Mouse (Mus musculus): ENCODE measurements at regions not wholly inside any gene's neighbourhood (a gene's known extent, or its start where the extent isn't known, plus 50 kb on each side); places are given as distances from the start of the nearest gene placed in this dataset.

- ATAC-seq (ENCODE audit: low FRiP score, low read depth), result peak; percentile 54; the same call in 1 of the 2 replicates
- no peaks in the 10 kb centered on the region for H3K4me1 ChIP-seq (replicated peaks)
- no peak overlapping the region for H3K4me3 ChIP-seq
- no peak overlapping the region for H3K4me2 ChIP-seq
- H3K27me3 ChIP-seq, result no peaks in the 10 kb centered on the region
- H3K27ac ChIP-seq (replicated peaks), result no peak overlapping the region
- H3K36me3 ChIP-seq, result no peaks in the 10 kb centered on the region
- H3K9me3 ChIP-seq, result no peaks in the 10 kb centered on the region
- 43% methylated on average over 1 of the region's 1 CpGs for WGBS
- no peak overlapping the region for H3K9ac ChIP-seq
Measured at GRCm38 (mm10) chr10:51056950-51057349, 162.4 kb downstream of the Sim1 start.

DNA sequence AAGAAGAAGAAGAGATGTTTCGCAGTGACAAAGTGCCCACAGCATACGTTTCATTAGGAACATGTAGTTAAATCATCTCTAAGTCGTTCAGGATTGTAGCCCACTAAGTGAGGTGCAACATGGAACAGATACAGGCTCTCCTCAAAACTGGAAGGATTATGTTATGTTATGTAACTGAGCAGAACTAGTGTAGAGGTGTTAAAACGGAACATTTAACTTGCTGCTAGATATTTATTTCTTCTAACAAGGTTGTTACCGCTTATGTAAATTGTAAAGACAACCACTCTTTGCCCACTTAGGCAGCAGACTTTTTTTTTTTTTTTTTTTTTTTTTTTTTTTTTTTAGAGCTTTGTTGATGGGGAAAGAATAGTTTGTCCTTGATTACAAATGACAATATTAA is 163.8 kb downstream of the Sim1 start:
- Histone ChIP-seq H3K27ac (replicated peaks) (no peak overlapping the region), H3K9ac (no peak overlapping the region), H3K4me1 (replicated peaks) (no peaks in the 10 kb centered on the region), H3K4me3 (no peak overlapping the region), H3K27me3 (no peaks in the 10 kb centered on the region), H3K9me3 (no peaks in the 10 kb centered on the region), H3K4me2 (no peak overlapping the region), H3K36me3 (no peaks in the 10 kb centered on the region)
- ATAC-seq (ENCODE audit: low FRiP score, low read depth), result no peak
- 92% methylated on average over 5 of the region's 5 CpGs for WGBS

DNA sequence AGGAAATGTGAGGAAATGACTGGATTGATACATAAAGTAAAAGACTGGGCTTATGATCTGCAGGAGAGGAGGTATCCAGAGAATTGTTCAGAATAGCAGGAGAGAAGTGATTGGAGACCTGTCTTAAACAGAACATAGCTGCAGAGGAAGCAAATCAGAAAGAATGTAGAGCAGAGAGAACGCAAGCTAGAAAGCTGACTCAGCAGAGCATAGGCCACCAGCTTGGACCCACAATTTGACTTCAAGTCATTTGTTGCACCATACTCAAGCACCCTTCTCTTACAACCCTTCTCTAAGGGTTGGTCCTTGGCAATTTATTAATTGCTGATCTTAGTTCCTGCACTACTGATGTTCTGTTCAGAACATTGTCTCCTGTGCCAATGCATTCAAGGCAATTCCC is 207.0 kb downstream of the Sim1 start:
- no peaks in the 10 kb centered on the region for H3K36me3 ChIP-seq
- no peak overlapping the region for H3K27ac ChIP-seq (replicated peaks)
- no peak overlapping the region for H3K4me3 ChIP-seq
- no peak for ATAC-seq (ENCODE audit: low FRiP score, low read depth)
- WGBS, result 90% methylated on average over 1 of the region's 1 CpGs
- no peak overlapping the region for H3K4me2 ChIP-seq
- H3K9me3 ChIP-seq, result no peaks in the 10 kb centered on the region
- no peaks in the 10 kb centered on the region for H3K4me1 ChIP-seq (replicated peaks)
- H3K27me3 ChIP-seq, result no peaks in the 10 kb centered on the region
- H3K9ac ChIP-seq, result no peak overlapping the region

- Histone ChIP-seq H3K27me3 (0 out of 2 replicates have a peak, but pooled peaks cover 5% of the 10 kb centered on the region), H3K4me2 (no peak overlapping the region), H3K9ac (no peak overlapping the region), H3K36me3 (no peaks in the 10 kb centered on the region), H3K4me3 (no peak overlapping the region), H3K27ac (replicated peaks) (no peak overlapping the region), H3K9me3 (no peaks in the 10 kb centered on the region), H3K4me1 (replicated peaks) (peaks cover 10% of the 10 kb centered on the region)
- no peak for ATAC-seq (ENCODE audit: low FRiP score, low read depth)
Measured at GRCm38 (mm10) chr10:51151833-51152232, 257.3 kb downstream of the Sim1 start.

- Histone ChIP-seq H3K9me3 (no peaks in the 10 kb centered on the region), H3K9ac (0 out of 2 replicates have a peak overlapping the region, but pooled peaks have one; percentile 16), H3K27me3 (0 out of 2 replicates have a peak, but pooled peaks cover 5% of the 10 kb centered on the region), H3K4me1 (replicated peaks) (peaks cover 10% of the 10 kb centered on the region), H3K4me2 (peak overlapping the region; percentile 60), H3K36me3 (no peaks in the 10 kb centered on the region), H3K4me3 (peak overlapping the region; percentile 33), H3K27ac (replicated peaks) (no peak overlapping the region)
- ATAC-seq (ENCODE audit: low FRiP score, low read depth), result peak; percentile 95
- 6% methylated on average over 13 of the region's 13 CpGs for WGBS
Measured at GRCm38 (mm10) chr10:51153484-51153985, 259.0 kb downstream of the Sim1 start.

GRCm38 (mm10) chr10:51154016-51154415 is 259.5 kb downstream of the Sim1 start:
- WGBS, result 38% methylated on average over 2 of the region's 2 CpGs
- no peak overlapping the region for H3K9ac ChIP-seq
- peaks cover 10% of the 10 kb centered on the region for H3K4me1 ChIP-seq (replicated peaks)
- ATAC-seq (ENCODE audit: low FRiP score, low read depth), result peak; percentile 5; the same call in 1 of the 2 replicates
- no peak overlapping the region for H3K27ac ChIP-seq (replicated peaks)
- H3K4me2 ChIP-seq, result peak overlapping the region; percentile 60
- peak overlapping the region; percentile 33; the same call in 1 of the 2 replicates for H3K4me3 ChIP-seq
- H3K36me3 ChIP-seq, result no peaks in the 10 kb centered on the region
- 0 out of 2 replicates have a peak, but pooled peaks cover 5% of the 10 kb centered on the region for H3K27me3 ChIP-seq
- H3K9me3 ChIP-seq, result no peaks in the 10 kb centered on the region

DNA sequence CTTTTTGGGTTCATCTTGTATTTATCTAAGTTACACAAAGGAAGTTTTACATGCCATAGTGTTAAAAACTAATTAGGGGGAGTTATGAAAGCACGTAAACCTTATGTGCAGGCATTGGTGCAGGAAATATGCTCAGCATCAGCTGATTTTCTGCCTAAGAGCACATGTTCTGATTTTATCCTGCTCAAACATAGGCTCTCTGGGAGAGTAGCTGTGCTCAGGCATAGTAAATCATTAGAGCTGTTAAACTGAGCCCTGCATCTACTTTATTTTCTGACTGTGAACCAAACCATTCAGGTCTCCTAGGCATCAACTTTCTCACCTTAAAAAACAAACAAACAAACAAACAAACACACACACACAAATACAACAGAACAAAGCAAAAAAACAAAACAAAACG is 260.2 kb downstream of the Sim1 start:
- no peaks in the 10 kb centered on the region for H3K36me3 ChIP-seq
- 80% methylated on average over 2 of the region's 2 CpGs for WGBS
- H3K4me2 ChIP-seq, result no peak overlapping the region
- no peak overlapping the region for H3K9ac ChIP-seq
- peaks cover 10% of the 10 kb centered on the region for H3K4me1 ChIP-seq (replicated peaks)
- 0 out of 2 replicates have a peak, but pooled peaks cover 5% of the 10 kb centered on the region for H3K27me3 ChIP-seq
- H3K4me3 ChIP-seq, result no peak overlapping the region
- ATAC-seq (ENCODE audit: low FRiP score, low read depth), result no peak
- no peak overlapping the region for H3K27ac ChIP-seq (replicated peaks)
- H3K9me3 ChIP-seq, result no peaks in the 10 kb centered on the region

DNA sequence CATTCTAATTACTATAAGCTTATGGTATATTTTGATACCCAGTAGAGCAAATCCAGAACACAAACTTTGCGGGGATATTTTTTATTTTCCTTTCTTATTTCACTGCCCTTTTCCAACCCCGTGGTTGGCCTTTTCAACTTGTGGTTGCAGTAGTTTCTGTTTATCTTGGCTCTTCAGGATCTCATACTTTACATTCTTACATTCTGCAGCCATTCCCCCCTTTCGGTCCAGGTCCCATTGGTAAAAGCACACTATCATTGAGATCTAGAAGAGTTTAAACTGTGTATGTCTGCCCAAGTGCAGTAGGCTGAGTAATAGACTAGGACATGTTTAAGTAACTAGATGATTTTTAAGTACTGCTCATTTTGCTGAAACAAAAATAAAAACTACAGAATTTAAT is 279.1 kb downstream of the Sim1 start:
- Histone ChIP-seq H3K9ac (no peak overlapping the region), H3K9me3 (no peaks in the 10 kb centered on the region), H3K27me3 (no peaks in the 10 kb centered on the region), H3K27ac (replicated peaks) (no peak overlapping the region), H3K4me3 (no peak overlapping the region), H3K36me3 (no peaks in the 10 kb centered on the region), H3K4me1 (replicated peaks) (no peaks in the 10 kb centered on the region), H3K4me2 (no peak overlapping the region)
- no peak for ATAC-seq (ENCODE audit: low FRiP score, low read depth)
- 90% methylated on average over 3 of the region's 3 CpGs for WGBS

DNA sequence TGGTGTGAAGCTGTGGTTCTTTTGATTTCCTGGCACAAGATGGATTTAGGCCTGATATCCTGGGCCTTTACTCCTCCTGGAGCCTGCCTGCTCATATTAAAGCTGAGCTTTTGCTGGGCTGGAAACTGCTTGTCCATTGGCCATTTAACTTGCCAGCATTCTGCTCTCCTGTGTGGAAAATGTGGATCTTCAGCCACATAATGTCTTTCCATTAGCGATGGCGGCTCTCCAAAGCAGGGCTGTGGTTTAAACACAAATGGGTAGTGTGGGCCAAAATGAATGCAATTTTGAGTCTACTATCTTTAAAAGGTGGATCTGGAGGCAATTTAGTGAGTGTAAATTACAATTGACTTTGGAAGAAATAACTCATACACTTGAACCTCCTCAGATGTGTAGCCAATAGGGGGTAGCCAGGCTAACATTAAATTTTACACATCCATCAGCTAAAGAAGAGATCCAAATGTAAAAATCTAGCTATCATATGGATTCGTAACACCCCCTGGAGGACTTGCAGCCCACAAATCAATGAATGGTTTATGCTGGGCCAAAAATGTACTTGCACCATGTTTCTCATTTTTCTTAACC is 281.5 kb downstream of the Sim1 start:
- no peaks in the 10 kb centered on the region for H3K27me3 ChIP-seq
- H3K4me1 ChIP-seq (replicated peaks), result no peaks in the 10 kb centered on the region
- H3K27ac ChIP-seq (replicated peaks), result no peak overlapping the region
- H3K4me2 ChIP-seq, result no peak overlapping the region
- no peak overlapping the region for H3K4me3 ChIP-seq
- H3K9me3 ChIP-seq, result no peaks in the 10 kb centered on the region
- ATAC-seq (ENCODE audit: low FRiP score, low read depth), result no peak
- WGBS, result 84% methylated on average over 3 of the region's 3 CpGs
- no peaks in the 10 kb centered on the region for H3K36me3 ChIP-seq
- H3K9ac ChIP-seq, result no peak overlapping the region

DNA sequence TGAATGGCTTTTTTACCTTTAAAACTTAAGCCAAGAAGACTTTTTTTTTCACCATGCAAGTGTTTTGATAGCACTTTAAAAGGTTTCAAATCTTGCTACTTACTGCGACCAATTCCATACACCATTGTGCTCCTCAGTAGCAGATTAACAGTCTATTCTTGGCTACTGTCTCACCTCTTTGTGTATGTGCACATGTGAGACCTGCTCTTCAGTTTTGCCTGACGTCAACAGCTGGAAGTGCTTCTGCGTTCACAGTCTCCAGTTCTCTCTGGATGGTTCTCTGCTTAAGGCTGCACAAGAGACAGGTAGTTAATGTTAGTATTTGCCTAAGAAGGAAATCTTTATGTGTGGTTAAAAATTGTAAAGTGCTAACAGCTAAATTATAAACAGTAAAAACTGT is 282.1 kb downstream of the Sim1 start:
- no peaks in the 10 kb centered on the region for H3K36me3 ChIP-seq
- WGBS, result 81% methylated on average over 3 of the region's 3 CpGs
- no peak overlapping the region for H3K4me3 ChIP-seq
- no peak overlapping the region for H3K27ac ChIP-seq (replicated peaks)
- no peak for ATAC-seq (ENCODE audit: low FRiP score, low read depth)
- H3K4me2 ChIP-seq, result no peak overlapping the region
- no peak overlapping the region for H3K9ac ChIP-seq
- no peaks in the 10 kb centered on the region for H3K4me1 ChIP-seq (replicated peaks)
- H3K27me3 ChIP-seq, result no peaks in the 10 kb centered on the region
- no peaks in the 10 kb centered on the region for H3K9me3 ChIP-seq

DNA sequence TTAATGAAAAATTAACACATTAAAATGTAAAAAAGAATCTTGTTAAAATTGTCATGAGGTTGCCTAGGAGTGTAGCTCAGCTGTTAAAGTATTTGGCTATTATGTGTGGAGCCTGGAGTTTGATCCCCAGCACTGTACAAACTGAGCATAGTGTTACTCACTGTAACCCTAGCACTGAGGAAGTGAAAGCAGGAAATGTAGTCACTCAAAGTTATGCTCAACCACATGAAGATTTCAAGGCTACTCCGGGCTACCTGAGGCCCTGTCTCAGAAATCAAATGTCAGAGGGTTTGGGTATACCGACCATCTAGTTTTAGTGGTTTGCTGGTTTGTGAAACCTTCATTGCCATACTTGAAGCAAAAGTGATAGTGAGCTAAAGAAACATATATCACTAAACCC is 287.2 kb downstream of the Sim1 start:
- 90% methylated on average over 2 of the region's 2 CpGs for WGBS
- no peak overlapping the region for H3K9ac ChIP-seq

DNA sequence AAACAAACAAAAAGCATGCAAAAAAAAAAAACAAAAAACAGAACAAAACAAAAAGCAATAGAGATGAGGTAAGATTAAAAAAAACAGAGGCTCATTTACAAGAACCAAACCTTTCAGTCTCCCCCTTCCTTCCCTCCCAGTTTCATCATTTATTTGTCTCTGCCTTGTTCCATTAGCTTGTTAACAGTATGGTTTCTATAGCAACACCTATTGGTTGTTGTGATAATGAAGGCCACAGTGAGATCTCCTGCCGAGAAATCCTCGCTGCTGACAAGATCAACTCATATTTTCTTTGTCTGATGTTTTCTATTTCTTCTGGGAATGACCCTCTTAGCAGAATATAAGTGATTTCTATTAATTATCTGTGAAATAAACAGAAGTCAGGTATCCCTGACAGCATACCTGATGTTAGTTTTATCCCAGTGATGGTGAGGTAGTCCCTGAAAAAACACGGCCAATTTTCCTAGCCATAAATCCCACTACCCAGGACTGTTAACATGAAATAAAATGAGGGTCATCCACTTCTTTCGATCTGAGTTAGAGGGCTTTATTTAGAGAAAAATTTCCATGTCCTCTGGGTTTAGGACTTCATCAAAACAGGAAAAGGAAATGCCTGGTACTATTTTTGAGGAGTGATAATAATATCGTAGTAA is 288.9 kb upstream of the Gm49339 start:
- H3K4me3 ChIP-seq, result no peak overlapping the region

More for the DNA sequence above, 287.2 kb downstream of the Sim1 start:
- Histone ChIP-seq H3K9me3 (no peaks in the 10 kb centered on the region), H3K4me1 (replicated peaks) (no peaks in the 10 kb centered on the region), H3K27ac (replicated peaks) (no peak overlapping the region), H3K4me3 (no peak overlapping the region), H3K4me2 (no peak overlapping the region), H3K27me3 (no peaks in the 10 kb centered on the region), H3K36me3 (no peaks in the 10 kb centered on the region)
- ATAC-seq (ENCODE audit: low FRiP score, low read depth), result no peak

More for the DNA sequence above, 288.9 kb upstream of the Gm49339 start:
- ATAC-seq (ENCODE audit: low FRiP score, low read depth), result peak; percentile 81
- H3K9me3 ChIP-seq, result no peaks in the 10 kb centered on the region
- no peaks in the 10 kb centered on the region; the same call in 1 of the 2 replicates for H3K4me1 ChIP-seq (replicated peaks)
- H3K36me3 ChIP-seq, result no peaks in the 10 kb centered on the region
- H3K9ac ChIP-seq, result no peak overlapping the region
- peak overlapping the region; percentile 21; the same call in 1 of the 2 replicates for H3K4me2 ChIP-seq
- WGBS, result 31% methylated on average over 5 of the region's 5 CpGs
- no peaks in the 10 kb centered on the region for H3K27me3 ChIP-seq
- H3K27ac ChIP-seq (replicated peaks), result no peak overlapping the region
